In genomic region chr11:86839716-86840447, GRCm38 (mm10) we compare ENCODE assay signal across 9 mouse cellular contexts. TPM values are rescaled to one million over a fixed set of nuclear protein-coding genes. Genes with fewer than 3 reads are reported as not detected.
DNase-seq lines count a peak whose midpoint lies in the region; ATAC-seq lines count a peak whose summit lies in the region.
"Had no signal": no experiment of that assay in that cellular context is flagged by ENCODE, and none has a peak within 500 bp of the region (broad histone marks: within the 10 kb centered on the region; RNA-seq: fewer than 3 reads in every experiment).

No protein-coding gene starts in this region.

- H3K9ac ChIP-seq in forebrain, embryonic 16.5 days (replicated peaks; ENCODE audit: low read depth, low read length) = no peak overlapping the region
- no peak overlapping the region for H3K9ac ChIP-seq in midbrain, embryonic 12.5 days (replicated peaks)
- H3K9ac ChIP-seq: limb, embryonic 12.5 days had no signal

- peak; percentile 92 for ATAC-seq in forebrain, embryonic 16.5 days
- peak; percentile 87; the same call in 1 of the 2 replicates for ATAC-seq in midbrain, embryonic 12.5 days (ENCODE audit: low FRiP score, low read depth)
- ATAC-seq in erythroid progenitor cell, adult 5-6 weeks (replicated peaks; ENCODE audit: low FRiP score, poor library complexity, severe bottlenecking) = no peak

- DNase-seq in heart, embryonic 10.5 days (ENCODE audit: low spot score) = no peak
- DNase-seq in heart, postnatal 25 days (ENCODE audit: low spot score) = no peak
- peak; percentile 31 for DNase-seq in CD4-positive helper T cell, adult 2 months (ENCODE audit: low read depth, low spot score)
- DNase-seq in left cerebral cortex, adult 9 months (ENCODE audit: low spot score in 2 of 2) = no peak
- DNase-seq in gastrocnemius, adult 18-20 months (ENCODE audit: low spot score) = no peak

- no peak overlapping the region for H3K4me3 ChIP-seq in heart, embryonic 10.5 days
- H3K4me3 ChIP-seq in forebrain, embryonic 16.5 days (replicated peaks; ENCODE audit: low read length) = no peak overlapping the region
- H3K4me3 ChIP-seq in midbrain, embryonic 12.5 days = no peak overlapping the region
- H3K4me3 ChIP-seq: limb, embryonic 12.5 days had no signal

- H3K27ac ChIP-seq in heart, embryonic 10.5 days = peak overlapping the region; percentile 62
- peak overlapping the region; percentile 62 for H3K27ac ChIP-seq in forebrain, embryonic 16.5 days (ENCODE audit: low read length)
- H3K27ac ChIP-seq in midbrain, embryonic 12.5 days (replicated peaks) = peak overlapping the region; percentile 73

- WGBS in heart, embryonic 10.5 days = 62% methylated on average over 7 of the region's 7 CpGs
- WGBS in forebrain, embryonic 16.5 days = 28% methylated on average over 7 of the region's 7 CpGs
- 29% methylated on average over 7 of the region's 7 CpGs for WGBS in midbrain, embryonic 12.5 days

- intact Hi-C loops in heart, postnatal 25 days (cut with DNase I) = loop anchor here (5.0 to 10.0 kb wide), 3 partner anchors 38 to 172 kb away; no protein-coding TSS in a partner anchor

- H3K9me3 ChIP-seq in heart, embryonic 10.5 days = no peaks in the 10 kb centered on the region
- no peaks in the 10 kb centered on the region for H3K9me3 ChIP-seq in forebrain, embryonic 16.5 days (ENCODE audit: control insufficient read depth, low read length)
- no peaks in the 10 kb centered on the region for H3K9me3 ChIP-seq in midbrain, embryonic 12.5 days
- H3K9me3 ChIP-seq: limb, embryonic 12.5 days had no signal

- H3K36me3 ChIP-seq in heart, embryonic 10.5 days = no peaks in the 10 kb centered on the region
- no peaks in the 10 kb centered on the region for H3K36me3 ChIP-seq in forebrain, embryonic 16.5 days (ENCODE audit: control insufficient read depth, insufficient read depth)
- H3K36me3 ChIP-seq in midbrain, embryonic 12.5 days = no peaks in the 10 kb centered on the region
- H3K36me3 ChIP-seq: limb, embryonic 12.5 days had no signal

- no peaks in the 10 kb centered on the region for H3K27me3 ChIP-seq in heart, embryonic 10.5 days (ENCODE audit: insufficient read depth, poor library complexity, severe bottlenecking)
- H3K27me3 ChIP-seq in forebrain, embryonic 16.5 days (replicated peaks; ENCODE audit: control insufficient read depth, insufficient read depth, low read length) = no peaks in the 10 kb centered on the region
- no peaks in the 10 kb centered on the region for H3K27me3 ChIP-seq in midbrain, embryonic 12.5 days
- H3K27me3 ChIP-seq: limb, embryonic 12.5 days had no signal

- no peak overlapping the region for H3K4me2 ChIP-seq in forebrain, embryonic 16.5 days (ENCODE audit: low read length)
- no peak overlapping the region; the same call in 1 of the 2 replicates for H3K4me2 ChIP-seq in midbrain, embryonic 12.5 days (replicated peaks)
- H3K4me2 ChIP-seq: limb, embryonic 12.5 days had no signal

- peaks cover 22% of the 10 kb centered on the region; the same call in 1 of the 2 replicates for H3K4me1 ChIP-seq in heart, embryonic 10.5 days
- peaks cover 15% of the 10 kb centered on the region for H3K4me1 ChIP-seq in forebrain, embryonic 16.5 days (replicated peaks; ENCODE audit: control insufficient read depth, insufficient read depth, low read length)
- H3K4me1 ChIP-seq in midbrain, embryonic 12.5 days = peaks cover 20% of the 10 kb centered on the region

RNA-seq across cellular contexts. Expression of gene Dhx40, which starts 32.3 kb away (rescaled TPM):
- 14.4 and 19.7 TPM in 2 replicates for polyA plus RNA-seq in heart, embryonic 10.5 days (2016; fragmentation: Nextera tagmentation; extraction: Ambion mirVana)
- 10 to 100 TPM; 17.8 to 18.0 TPM for total RNA-seq in heart, postnatal 25 days (2021)
- polyA plus RNA-seq in forebrain, embryonic 16.5 days (2015; fragmentation: Nextera tagmentation; extraction: Ambion mirVana) = 30.5 and 35.1 TPM in 2 replicates
- polyA plus RNA-seq in midbrain, embryonic 12.5 days (2016; fragmentation: Nextera tagmentation; extraction: Ambion mirVana) = 45.7 and 46.5 TPM in 2 replicates
- total RNA-seq in erythroid progenitor cell, adult 5-6 weeks (2015; ENCODE audit: low replicate concordance) = 11.5 and 26.8 TPM in 2 replicates
- 20.6 and 22.7 TPM in 2 replicates for total RNA-seq in erythroid progenitor cell, adult 5-6 weeks (2017; ENCODE audit: low replicate concordance)
- total RNA-seq in gastrocnemius, adult 18-20 months (2021) = 10 to 100 TPM; 12.4 to 13.6 TPM
